Mouse (Mus musculus) heart, embryonic 11.5 days (tissue): ENCODE measurements at regions not wholly inside any gene's neighbourhood (a gene's known extent, or its start where the extent isn't known, plus 50 kb on each side); places are given as distances from the start of the nearest gene placed in this dataset.

Source experiments
- ATAC-seq: fragments of 200-750 bp; cut with Nextera tagmentation; replicated peaks from 2 replicates; pipeline ENCODE4 v1.8.0; 2017; ENCODE audit warnings: moderate library complexity; ENCODE audit not compliant: insufficient number of reproducible peaks, low FRiP score, low TSS enrichment
- H3K27ac ChIP-seq: fragments of 300-500 bp; sonication (generic); 2 replicates; pipeline ENCODE4 v1.5.1; 2014; ENCODE audit warnings: mild to moderate bottlenecking, low read depth, low read length
- H3K27me3 ChIP-seq: fragments of 300-500 bp; sonication (generic); 2 replicates; pipeline ENCODE4 v1.6.1; 2014; ENCODE audit warnings: mild to moderate bottlenecking, low read length, mixed read lengths; ENCODE audit not compliant: control insufficient read depth, insufficient read depth
- H3K36me3 ChIP-seq: fragments of 300-500 bp; sonication (generic); 2 replicates; pipeline ENCODE4 v1.6.1; 2014; ENCODE audit warnings: mild to moderate bottlenecking, low read length, moderate library complexity, mixed read lengths; ENCODE audit not compliant: control insufficient read depth, insufficient read depth
- H3K4me1 ChIP-seq: fragments of 300-500 bp; sonication (generic); 2 replicates; pipeline ENCODE4 v1.6.1; 2014; ENCODE audit warnings: low read length; ENCODE audit not compliant: control insufficient read depth, insufficient read depth
- H3K4me2 ChIP-seq: fragments of 300-500 bp; sonication (generic); 2 replicates; pipeline ENCODE4 v1.6.1; 2014; ENCODE audit warnings: mild to moderate bottlenecking, moderate library complexity
- H3K4me3 ChIP-seq: fragments of 300-500 bp; sonication (generic); 2 replicates; pipeline ENCODE4 v1.5.1; 2014; ENCODE audit warnings: low read depth, low read length
- H3K9ac ChIP-seq: fragments of 300-500 bp; sonication (generic); 2 replicates; pipeline ENCODE4 v1.6.1; 2014; ENCODE audit warnings: mild to moderate bottlenecking, low read depth, low read length, moderate library complexity
- H3K9me3 ChIP-seq: fragments of 300-500 bp; sonication (generic); replicated peaks from 2 replicates; pipeline ENCODE4 v1.6.1; 2016; ENCODE audit warnings: low read length; ENCODE audit not compliant: control insufficient read depth
- WGBS: fragments of 180-500 bp; shearing (Covaris S2); extraction: QIAGEN DNeasy Blood & Tissue Kit; methylation state at CpG from one replicate; pipeline ENCODE4 v1.1.7; 2014; ENCODE audit not compliant: insufficient replicate concordance; 5-methylcytosine and 5-hydroxymethylcytosine counted together

DNA sequence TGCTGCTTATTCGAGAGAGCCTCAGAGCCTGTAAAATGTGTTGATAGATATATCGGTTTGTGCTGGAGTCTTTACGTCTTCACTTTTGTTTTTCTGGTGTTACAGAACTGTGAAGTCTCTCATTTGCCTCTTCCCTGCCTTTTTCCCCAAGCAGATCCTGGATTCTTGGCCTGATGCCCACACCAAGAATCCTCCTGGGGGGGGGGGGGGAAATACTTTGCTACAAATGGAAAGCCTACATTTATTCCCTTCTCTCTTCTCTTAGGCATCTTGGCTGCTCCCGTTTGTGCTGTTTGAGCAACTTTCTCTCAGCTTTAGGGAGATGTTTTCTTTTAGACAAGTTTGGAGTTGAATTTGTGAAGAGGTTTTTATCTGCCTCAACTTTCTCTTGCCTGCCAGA lies 570.8 kb downstream of the Epha4 start:
- 64% methylated on average over 4 of the region's 4 CpGs for WGBS
- H3K4me3 ChIP-seq = no peak overlapping the region
- no peak for ATAC-seq

GRCm38 (mm10) chr1:76955031-76955430 lies 559.9 kb downstream of the Epha4 start:
- no peaks in the 10 kb centered on the region for H3K4me1 ChIP-seq
- no peak overlapping the region for H3K27ac ChIP-seq
- ATAC-seq = no peak
- H3K9me3 ChIP-seq = no peaks in the 10 kb centered on the region
- no peak overlapping the region for H3K4me2 ChIP-seq
- H3K9ac ChIP-seq = no peak overlapping the region
- no peaks in the 10 kb centered on the region for H3K36me3 ChIP-seq
- no peak overlapping the region for H3K4me3 ChIP-seq
- no peaks in the 10 kb centered on the region for H3K27me3 ChIP-seq

More for the DNA sequence above, 570.8 kb downstream of the Epha4 start:
- H3K36me3 ChIP-seq = no peaks in the 10 kb centered on the region
- H3K4me2 ChIP-seq = no peak overlapping the region
- no peaks in the 10 kb centered on the region for H3K9me3 ChIP-seq
- H3K27ac ChIP-seq = no peak overlapping the region
- H3K9ac ChIP-seq = no peak overlapping the region
- no peaks in the 10 kb centered on the region for H3K27me3 ChIP-seq
- no peaks in the 10 kb centered on the region for H3K4me1 ChIP-seq

- no peak overlapping the region for H3K4me3 ChIP-seq
- no peak overlapping the region for H3K4me2 ChIP-seq
- no peak for ATAC-seq
- H3K36me3 ChIP-seq = no peaks in the 10 kb centered on the region
- 83% methylated on average over 5 of the region's 5 CpGs for WGBS
- no peaks in the 10 kb centered on the region for H3K9me3 ChIP-seq
- H3K9ac ChIP-seq = no peak overlapping the region
- H3K4me1 ChIP-seq = no peaks in the 10 kb centered on the region
- no peaks in the 10 kb centered on the region for H3K27me3 ChIP-seq
- no peak overlapping the region for H3K27ac ChIP-seq
These were observed 557.5 kb downstream of the Epha4 start for GRCm38 (mm10) chr1:76957411-76957810.

DNA sequence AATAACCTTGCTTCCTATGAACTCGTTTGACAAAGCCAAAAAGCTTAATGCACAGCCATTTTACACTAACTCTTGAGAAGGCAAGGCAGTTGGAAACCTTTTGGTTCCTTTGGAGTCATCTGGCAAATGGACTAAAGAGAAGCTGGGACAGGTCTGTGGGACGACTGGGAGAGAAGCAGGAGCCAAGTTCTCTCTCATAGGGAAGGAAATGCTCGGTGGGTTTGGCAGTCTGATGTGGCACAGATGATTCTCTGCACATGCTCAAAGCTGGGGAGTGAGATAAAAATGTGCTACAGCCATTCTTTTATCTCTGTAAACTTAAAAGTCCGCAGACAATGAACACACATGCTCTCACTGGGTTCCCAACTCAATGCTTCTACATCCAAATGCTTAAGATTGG lies 556.2 kb downstream of the Epha4 start:
- Histone ChIP-seq H3K27me3 (no peaks in the 10 kb centered on the region), H3K36me3 (no peaks in the 10 kb centered on the region), H3K4me2 (no peak overlapping the region), H3K9ac (no peak overlapping the region), H3K4me3 (no peak overlapping the region), H3K27ac (no peak overlapping the region), H3K9me3 (no peaks in the 10 kb centered on the region), H3K4me1 (no peaks in the 10 kb centered on the region)
- 54% methylated on average over 4 of the region's 4 CpGs for WGBS
- ATAC-seq = no peak

DNA sequence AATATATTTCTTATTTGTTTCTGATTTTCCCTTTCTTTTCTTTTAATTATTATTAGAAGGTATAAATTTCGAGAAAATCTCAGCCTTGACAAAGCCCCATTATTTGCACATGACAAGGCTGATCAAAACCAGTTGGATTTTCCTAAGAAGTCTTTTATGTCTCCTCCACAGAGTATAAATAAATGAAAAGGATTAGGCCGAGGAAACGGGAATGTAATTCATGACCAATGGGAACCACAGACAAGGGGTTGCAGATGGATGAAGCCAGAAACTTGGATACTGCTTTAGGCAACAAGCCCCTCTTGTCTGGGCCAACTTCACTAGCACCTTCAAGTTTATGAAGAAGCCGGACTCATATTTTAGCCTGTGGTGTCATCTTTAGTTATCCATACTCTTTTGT lies 542.4 kb downstream of the Epha4 start:
- Histone ChIP-seq H3K4me3 (no peak overlapping the region), H3K36me3 (no peaks in the 10 kb centered on the region), H3K9me3 (no peaks in the 10 kb centered on the region), H3K4me1 (peaks cover 9% of the 10 kb centered on the region), H3K27ac (no peak overlapping the region), H3K27me3 (no peaks in the 10 kb centered on the region), H3K9ac (no peak overlapping the region), H3K4me2 (no peak overlapping the region)
- WGBS = 74% methylated on average over 4 of the region's 4 CpGs
- no peak for ATAC-seq

- ATAC-seq = no peak
- H3K4me2 ChIP-seq = no peak overlapping the region
- no peak overlapping the region for H3K9ac ChIP-seq
- no peaks in the 10 kb centered on the region for H3K27me3 ChIP-seq
- H3K27ac ChIP-seq = peak overlapping the region; percentile 35; the same call in 1 of the 2 replicates
- no peak overlapping the region for H3K4me3 ChIP-seq
- WGBS = 53% methylated on average over 12 of the region's 12 CpGs
- H3K9me3 ChIP-seq = no peaks in the 10 kb centered on the region
- H3K4me1 ChIP-seq = peaks cover 12% of the 10 kb centered on the region
- no peaks in the 10 kb centered on the region for H3K36me3 ChIP-seq
These were observed 539.6 kb downstream of the Epha4 start for GRCm38 (mm10) chr1:76975077-76975945.

GRCm38 (mm10) chr1:76980498-76981152 lies 534.3 kb downstream of the Epha4 start:
- 61% methylated on average over 9 of the region's 9 CpGs for WGBS
- peaks cover 11% of the 10 kb centered on the region for H3K4me1 ChIP-seq
- H3K27ac ChIP-seq = peak overlapping the region; percentile 32; the same call in 1 of the 2 replicates
- no peak overlapping the region for H3K9ac ChIP-seq
- no peaks in the 10 kb centered on the region for H3K36me3 ChIP-seq
- no peak overlapping the region for H3K4me2 ChIP-seq
- H3K27me3 ChIP-seq = no peaks in the 10 kb centered on the region
- no peak for ATAC-seq
- H3K9me3 ChIP-seq = no peaks in the 10 kb centered on the region
- no peak overlapping the region for H3K4me3 ChIP-seq

DNA sequence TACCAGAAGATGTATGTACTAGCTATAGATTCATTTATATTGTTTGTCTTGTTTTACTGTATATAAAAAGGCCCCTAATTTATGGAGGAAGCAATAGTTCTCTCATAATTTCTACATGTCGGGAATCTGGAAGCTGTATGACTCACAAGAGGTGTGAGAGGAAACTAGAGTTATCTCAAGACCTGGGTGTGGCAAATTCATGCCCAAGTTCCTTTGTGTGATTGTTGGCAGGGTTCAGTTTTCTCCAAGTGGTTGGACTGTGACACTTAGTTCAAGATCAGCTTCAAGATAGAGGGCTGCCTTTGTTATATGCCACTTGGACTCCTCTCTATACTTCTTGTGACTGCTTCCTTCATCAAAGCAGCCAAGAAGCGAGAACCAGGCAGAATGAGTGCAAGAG lies 521.1 kb downstream of the Epha4 start:
- H3K9ac ChIP-seq = no peak overlapping the region
- no peak overlapping the region for H3K4me3 ChIP-seq
- H3K4me2 ChIP-seq = no peak overlapping the region
- ATAC-seq = no peak
- H3K27ac ChIP-seq = no peak overlapping the region
- no peaks in the 10 kb centered on the region for H3K9me3 ChIP-seq
- H3K36me3 ChIP-seq = no peaks in the 10 kb centered on the region
- no peaks in the 10 kb centered on the region for H3K27me3 ChIP-seq
- no peaks in the 10 kb centered on the region for H3K4me1 ChIP-seq
- 66% methylated on average over 2 of the region's 2 CpGs for WGBS

- Histone ChIP-seq H3K4me2 (no peak overlapping the region), H3K36me3 (no peaks in the 10 kb centered on the region), H3K4me1 (no peaks in the 10 kb centered on the region), H3K27me3 (no peaks in the 10 kb centered on the region), H3K9ac (no peak overlapping the region), H3K27ac (no peak overlapping the region), H3K4me3 (no peak overlapping the region), H3K9me3 (no peaks in the 10 kb centered on the region)
- WGBS = 90% methylated on average over 6 of the region's 6 CpGs
- ATAC-seq = no peak
These were observed 506.9 kb downstream of the Epha4 start for GRCm38 (mm10) chr1:77008001-77008400.
